Mouse (Mus musculus): Measurements from ENCODE around the gene Elovl7.
A peak's percentile ranks its signal among the peaks of the same experiment; 100 is the strongest.

Gene Elovl7

DNA sequence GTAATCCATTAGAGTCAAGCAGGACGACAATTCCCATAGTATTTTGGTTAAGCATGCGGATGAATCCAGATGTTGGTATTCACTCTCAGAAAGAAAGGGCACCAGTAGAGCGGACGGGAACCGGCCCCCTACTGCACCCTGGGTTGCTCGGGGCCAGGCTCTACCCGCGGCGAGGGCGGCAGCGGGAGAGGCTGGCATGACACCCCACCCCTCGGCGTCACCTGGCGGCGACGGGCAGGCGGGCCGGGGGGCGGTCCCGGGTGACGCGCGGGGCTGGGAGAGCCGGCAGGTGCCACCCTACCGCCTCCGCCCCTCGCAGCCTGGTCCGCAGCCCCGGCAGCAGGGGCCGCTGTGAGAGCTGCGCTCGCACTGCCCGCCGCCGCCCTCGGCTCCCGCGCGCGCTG, at the start of gene Elovl7:
Gene Elovl7, plus strand, starts transcription at position 324 of the 404 bp plus-strand sequence.
- DNase-seq (ENCODE audit: low read depth, low spot score) = peak; percentile 46

DNA sequence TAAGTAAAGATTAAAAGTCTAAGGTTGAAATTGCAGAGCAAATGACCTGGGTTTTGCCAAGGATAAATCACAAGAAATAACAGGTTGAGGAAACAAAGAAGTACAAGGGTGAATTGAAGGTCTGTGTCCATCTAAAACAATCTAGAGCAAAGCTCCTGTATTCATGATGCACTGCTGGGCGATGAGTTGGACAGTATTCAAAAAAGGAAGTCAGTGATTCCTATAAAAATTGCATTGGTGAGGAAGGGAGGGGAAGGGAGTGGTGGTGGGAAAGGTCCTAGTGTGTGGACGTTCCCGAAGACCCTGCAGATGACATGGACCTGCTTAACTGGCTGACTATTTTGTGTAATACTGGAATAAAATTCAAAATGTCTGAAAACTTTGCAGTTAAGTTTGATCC, 49.6 kb upstream of the Elovl7 start:
- DNase-seq (ENCODE audit: low read depth, low spot score) = no peak

GRCm38 (mm10) chr13:108170002-108170401, 44.2 kb upstream of the Elovl7 start:
- no peak for DNase-seq (ENCODE audit: low read depth, low spot score)

GRCm38 (mm10) chr13:108170511-108170910, 43.7 kb upstream of the Elovl7 start:
- DNase-seq (ENCODE audit: low read depth, low spot score) = no peak

GRCm38 (mm10) chr13:108179618-108180017, 34.6 kb upstream of the Elovl7 start:
- no peak for DNase-seq (ENCODE audit: low read depth, low spot score)

DNA sequence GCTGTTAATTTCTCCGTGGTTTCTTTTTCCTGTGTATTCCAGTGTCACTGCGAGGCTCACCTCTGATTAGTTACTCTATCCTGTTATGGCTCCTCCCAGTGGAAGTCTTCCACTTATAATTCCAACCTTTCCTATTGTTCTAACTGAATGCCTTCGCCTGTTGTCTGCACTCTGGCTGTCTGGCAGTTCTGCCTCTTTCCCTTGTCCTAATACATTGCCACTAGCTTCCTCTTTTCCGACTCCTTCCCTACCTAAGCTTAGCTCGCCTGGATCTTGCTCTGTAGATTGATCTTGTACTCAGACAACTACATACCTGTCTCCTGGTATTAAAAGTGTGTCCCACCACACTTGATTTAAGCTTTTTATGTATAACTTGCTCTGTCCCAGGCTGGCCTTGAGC, 33.4 kb upstream of the Elovl7 start:
- no peak for DNase-seq (ENCODE audit: low read depth, low spot score)

GRCm38 (mm10) chr13:108184743-108185255, 29.4 kb upstream of the Elovl7 start:
- DNase-seq (ENCODE audit: low read depth, low spot score) = no peak

DNA sequence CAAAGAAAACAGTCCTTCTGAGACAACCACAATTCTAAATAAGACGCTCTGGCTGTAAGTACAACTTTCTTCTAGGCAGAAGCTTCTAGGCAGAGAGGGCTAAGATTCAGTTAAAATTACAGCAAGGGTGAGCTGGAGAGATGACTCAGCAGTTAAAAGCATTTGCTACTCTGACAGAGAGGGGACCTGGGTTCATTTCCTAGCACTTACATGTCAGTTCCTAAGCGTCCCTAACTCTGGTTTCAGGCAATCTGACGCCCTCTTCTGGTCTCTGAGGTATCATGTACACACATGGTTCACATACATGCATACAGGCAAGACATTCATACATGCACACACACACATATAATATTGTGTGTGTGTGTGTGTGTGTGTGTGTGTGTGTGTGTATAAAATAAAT, 28.7 kb upstream of the Elovl7 start:
- DNase-seq (ENCODE audit: low read depth, low spot score) = no peak

DNA sequence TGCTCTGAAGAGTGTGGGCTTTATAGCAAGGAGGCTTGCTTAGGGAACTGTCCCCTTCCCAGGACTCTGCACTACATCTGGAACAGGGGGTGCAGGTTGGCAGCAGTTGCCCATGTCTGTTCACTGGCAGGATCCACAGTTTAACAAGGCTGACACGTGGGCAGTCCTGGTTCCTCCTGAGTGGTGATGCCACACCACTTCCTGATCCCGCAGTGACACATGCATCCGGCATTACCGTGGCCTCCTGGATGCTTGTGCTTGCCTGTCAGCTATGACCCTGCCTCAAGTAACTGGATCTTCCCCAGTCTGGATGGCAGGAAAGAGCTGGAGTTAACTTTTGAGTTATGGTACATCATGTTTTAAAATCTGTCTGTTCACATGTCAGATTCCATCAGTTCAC, 26.2 kb upstream of the Elovl7 start:
- DNase-seq (ENCODE audit: low read depth, low spot score) = no peak

- peak; percentile 56 for DNase-seq (ENCODE audit: low read depth, low spot score)
Measured at GRCm38 (mm10) chr13:108191074-108191720, 23.0 kb upstream of the Elovl7 start.

DNA sequence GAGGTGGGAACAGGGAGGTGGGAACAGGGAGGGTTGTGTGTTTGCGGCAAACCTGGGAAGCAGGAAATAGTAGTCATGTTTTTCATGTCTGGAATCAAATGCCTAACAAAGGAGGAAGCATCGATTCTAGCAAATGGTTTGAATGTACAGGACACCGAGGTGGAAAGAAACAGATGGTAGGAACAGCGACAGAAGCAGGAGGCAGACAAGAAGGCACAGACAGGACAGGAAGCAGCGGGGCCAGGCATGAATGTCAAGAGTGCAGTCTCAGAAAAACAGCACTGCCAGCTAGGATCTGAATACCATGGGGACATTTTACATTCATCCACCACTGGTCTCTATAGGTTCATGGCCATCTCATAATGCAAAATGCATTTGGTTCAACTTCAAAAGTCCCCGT, 18.7 kb upstream of the Elovl7 start:
- no peak for DNase-seq (ENCODE audit: low read depth, low spot score)

DNA sequence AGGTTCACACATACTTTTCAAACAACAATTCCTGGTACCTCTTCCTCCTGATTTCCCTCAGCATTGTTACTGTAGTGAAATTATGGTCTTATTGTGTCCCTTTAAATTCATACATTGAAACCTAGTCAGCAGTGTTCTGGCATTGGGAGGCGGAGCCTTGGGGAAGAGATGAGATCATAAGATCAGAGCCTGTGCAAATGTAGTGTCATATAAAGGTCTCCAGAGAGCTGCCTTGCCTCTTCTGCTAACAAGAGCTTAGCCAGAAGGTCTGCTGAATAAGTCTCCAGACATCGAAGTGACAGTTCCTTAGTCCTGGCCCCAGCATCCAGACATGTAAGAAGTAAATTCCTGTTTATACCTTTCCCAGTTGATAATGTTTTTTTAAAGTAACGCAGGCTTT, 9.3 kb upstream of the Elovl7 start:
- no peak for DNase-seq (ENCODE audit: low read depth, low spot score)

DNA sequence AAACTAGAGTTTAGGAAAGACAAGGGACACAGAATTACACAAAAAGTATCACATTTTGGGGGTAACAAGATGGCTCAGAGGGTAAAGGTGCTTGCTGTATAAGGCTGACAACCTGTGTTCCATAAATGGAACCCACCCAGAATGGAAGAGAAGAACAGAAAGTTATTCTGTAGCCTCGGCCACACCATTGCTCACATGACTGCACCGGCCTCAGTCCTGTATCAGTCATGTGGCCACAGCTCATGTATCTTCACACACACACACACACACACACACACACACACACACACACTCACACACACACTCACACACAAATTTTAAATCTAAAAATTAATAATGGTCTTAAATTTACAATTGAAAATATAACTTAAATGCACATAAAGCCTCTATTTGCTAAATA, 6.8 kb upstream of the Elovl7 start:
- DNase-seq (ENCODE audit: low read depth, low spot score) = no peak

DNA sequence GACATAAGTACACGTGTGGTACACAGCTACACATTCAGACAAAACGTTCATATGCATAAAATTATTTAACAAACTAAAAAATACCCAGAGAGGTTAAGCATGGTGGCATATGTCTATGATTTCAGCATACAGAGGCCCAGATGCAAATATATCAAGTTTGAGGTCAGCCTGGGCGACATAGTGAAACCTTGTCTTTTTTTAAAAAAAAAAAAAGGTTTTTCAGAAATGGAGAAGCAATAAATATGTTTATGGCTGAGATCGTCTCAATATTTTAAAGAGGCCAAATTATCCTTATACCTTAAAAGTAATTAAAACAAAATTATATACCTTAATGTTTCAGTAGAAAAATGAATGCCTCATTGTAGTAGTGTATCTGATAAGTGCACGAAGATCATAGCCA, 6.1 kb upstream of the Elovl7 start:
- DNase-seq (ENCODE audit: low read depth, low spot score) = no peak

DNA sequence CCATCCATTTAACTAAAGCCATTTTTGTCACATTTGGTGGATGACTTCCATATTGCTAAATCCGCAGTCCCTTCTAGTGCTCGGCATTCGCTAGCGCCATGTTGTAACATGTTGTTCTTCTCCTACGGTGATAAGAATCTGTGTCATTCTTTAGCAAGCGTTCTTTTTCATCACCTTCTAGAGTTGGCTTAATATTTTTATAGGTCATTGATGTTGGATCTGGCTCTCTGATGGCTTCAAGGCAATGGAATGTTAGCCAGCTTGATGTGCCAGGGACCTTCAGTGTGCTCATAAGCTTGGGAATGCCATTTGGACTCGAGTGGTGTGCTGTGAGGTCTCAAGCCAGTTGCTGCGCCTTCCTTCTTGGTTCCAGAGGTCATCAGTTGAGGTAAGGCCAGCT, 3.2 kb upstream of the Elovl7 start:
- DNase-seq (ENCODE audit: low read depth, low spot score) = no peak

- no peak for DNase-seq (ENCODE audit: low read depth, low spot score)
Measured at GRCm38 (mm10) chr13:108212397-108213018, 1.7 kb upstream of the Elovl7 start.

- peak; percentile 27 for DNase-seq (ENCODE audit: low read depth, low spot score)
Measured at GRCm38 (mm10) chr13:108214485-108215107, 392 bp downstream of the Elovl7 start.

DNA sequence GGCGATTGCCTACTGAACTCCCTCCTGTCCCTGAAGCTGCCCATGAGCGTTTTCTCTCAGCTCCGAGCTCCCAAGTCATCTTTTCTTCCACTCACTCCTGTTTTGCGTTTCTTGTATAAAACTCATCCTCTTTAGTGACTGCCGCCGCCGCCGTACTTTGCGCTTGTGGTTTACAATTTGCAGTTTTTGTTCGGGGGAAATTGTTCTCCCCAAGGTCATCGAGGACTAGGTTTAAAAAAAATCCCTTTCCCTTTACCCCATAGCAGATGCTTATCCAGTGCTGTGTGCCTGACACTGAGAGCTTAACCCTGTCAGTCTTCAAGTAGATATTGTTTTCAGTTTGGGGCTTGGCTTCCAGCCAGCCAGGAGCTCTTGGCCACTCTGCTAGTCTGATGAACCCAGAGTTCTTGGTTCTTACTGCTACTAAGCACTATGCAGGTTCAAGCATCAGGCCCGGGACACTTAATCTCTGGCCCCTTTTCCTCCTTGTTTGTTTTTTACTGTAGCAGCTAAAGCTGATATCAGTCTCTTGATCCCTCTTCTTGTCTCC, 1.1 kb downstream of the Elovl7 start:
- DNase-seq (ENCODE audit: low read depth, low spot score) = peak; percentile 18

GRCm38 (mm10) chr13:108219773-108220172, 5.6 kb downstream of the Elovl7 start:
- no peak for DNase-seq (ENCODE audit: low read depth, low spot score)

DNA sequence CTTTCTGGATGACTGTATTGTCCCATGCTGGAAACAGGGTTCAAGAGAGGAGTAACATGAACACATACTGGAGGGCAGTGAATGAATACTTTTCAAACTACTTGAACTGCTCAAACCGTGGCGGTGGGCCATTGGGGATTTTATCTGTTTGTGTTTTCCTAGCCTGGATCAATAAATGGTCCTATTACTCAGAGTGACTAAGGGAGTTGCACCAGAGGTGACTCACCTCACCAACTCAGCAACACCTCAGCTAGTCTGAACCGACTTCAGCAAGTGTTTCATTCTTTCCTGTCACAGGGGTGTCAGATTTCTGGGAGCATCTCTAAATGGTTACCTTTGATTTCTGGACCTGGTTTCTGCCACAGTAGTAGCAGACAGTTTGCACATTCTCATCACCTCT, 15.0 kb downstream of the Elovl7 start:
- no peak for DNase-seq (ENCODE audit: low read depth, low spot score)

DNA sequence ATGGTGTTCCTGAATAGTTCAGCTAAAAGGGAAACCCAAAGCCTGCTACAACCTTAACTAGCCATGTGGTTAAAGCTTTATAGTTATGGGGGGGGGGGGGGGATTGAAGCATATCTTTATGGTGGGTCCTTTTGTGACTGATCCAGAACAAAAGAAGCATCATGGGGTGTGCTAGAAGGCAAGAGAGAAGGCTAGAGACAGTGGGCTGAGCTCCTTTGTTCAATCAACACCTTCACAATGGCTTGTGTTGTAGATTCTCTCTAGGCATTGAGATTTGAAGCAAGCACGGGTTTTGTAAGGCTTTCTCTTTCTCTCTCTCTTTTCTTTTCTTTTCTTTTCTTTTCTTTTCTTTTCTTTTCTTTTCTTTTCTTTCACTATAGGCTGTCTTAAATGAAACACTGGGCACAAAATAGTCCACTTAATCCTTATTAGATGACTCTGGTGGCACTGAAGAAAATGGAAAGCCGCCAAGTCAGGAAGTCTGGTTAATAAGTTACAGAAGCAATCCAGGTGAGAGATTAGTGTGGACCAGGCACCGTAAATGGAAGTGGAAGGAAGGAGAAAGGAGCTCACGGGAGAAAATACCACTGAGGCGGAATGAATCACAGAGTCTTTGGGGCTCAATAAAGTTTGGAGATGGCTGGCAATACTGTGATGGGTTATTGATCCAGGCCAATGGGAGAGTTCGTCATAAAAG, 15.6 kb downstream of the Elovl7 start:
- DNase-seq (ENCODE audit: low read depth, low spot score) = no peak

DNA sequence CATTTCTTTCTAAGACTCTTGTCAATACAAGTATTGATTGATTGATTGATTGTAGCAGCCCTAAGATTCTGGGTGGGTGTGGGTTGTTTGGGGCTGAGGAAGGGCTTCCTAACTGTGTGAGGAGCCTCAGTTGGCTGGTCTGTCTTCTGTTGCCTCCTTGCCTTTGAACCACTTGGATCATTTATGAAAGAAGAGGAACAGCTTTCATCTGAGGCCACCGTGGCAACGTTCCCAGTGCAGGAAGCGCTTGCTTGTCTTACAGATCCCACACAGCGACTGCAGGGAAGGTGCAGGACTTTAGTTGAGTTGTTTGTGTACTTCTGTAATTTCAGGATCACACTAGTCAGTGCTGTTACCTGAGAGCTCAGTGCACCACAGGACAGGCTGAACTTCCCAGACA, 25.8 kb downstream of the Elovl7 start:
- no peak for DNase-seq (ENCODE audit: low read depth, low spot score)
